Mouse (Mus musculus): ENCODE results near the gene Bcl2l10. TPM values are rescaled to one million over a fixed set of nuclear protein-coding genes. Genes with fewer than 3 reads are reported as not detected.

The Bcl2l10 gene
- polyA plus RNA-seq, 1 experiment from 2014 or later, result not detected

Other genes with a start within 250 kb of the Bcl2l10 start
- 4.4 and 5.0 TPM in 2 replicates for gene Myo5c, start 115.7 kb upstream of the Bcl2l10 start, polyA plus RNA-seq (2015; fragmentation: Nextera tagmentation; extraction: Ambion mirVana)
- gene Gnb5, start 41.5 kb upstream of the Bcl2l10 start, polyA plus RNA-seq (2015; fragmentation: Nextera tagmentation; extraction: Ambion mirVana), result 15.8 and 16.2 TPM in 2 replicates
- 43.5 and 45.9 TPM in 2 replicates for gene Mapk6, start 62.2 kb downstream of the Bcl2l10 start, polyA plus RNA-seq (2015; fragmentation: Nextera tagmentation; extraction: Ambion mirVana)
- gene Leo1, start 93.8 kb downstream of the Bcl2l10 start, polyA plus RNA-seq (2015; fragmentation: Nextera tagmentation; extraction: Ambion mirVana), result 26.8 and 31.1 TPM in 2 replicates
- 102 and 104 TPM in 2 replicates for gene Tmod3, start 211.9 kb downstream of the Bcl2l10 start, polyA plus RNA-seq (2015; fragmentation: Nextera tagmentation; extraction: Ambion mirVana)

All from intestine, embryonic 16.5 days (tissue).